Mouse (Mus musculus): ENCODE results near the gene Atf6b. TPM values are rescaled to one million over a fixed set of nuclear protein-coding genes. Genes with fewer than 3 reads are reported as not detected.
A peak's percentile ranks its signal among the peaks of the same experiment; 100 is the strongest.

The Atf6b gene
- total RNA-seq (2012; rRNA removed) = 55.7 and 86.7 TPM in 2 replicates

GRCm38 (mm10) chr17:34646906-34647787 is at the start of gene Atf6b:
Gene Atf6b (plus strand): TSS chr17:34647146.
- Histone ChIP-seq H3K4me1 (ENCODE audit: control insufficient read depth in 2 of 2, insufficient read depth in 2 of 2, low read length in 2 of 2, poor library complexity in 1 of 2) (peaks cover 0 to 11% of the 10 kb centered on the region in 2 experiments; a peak in 2 of 4 replicates), H3K9ac (ENCODE audit: insufficient read depth, low read depth, low read length, poor library complexity, severe bottlenecking) (peak within 1 kb of the TSS; percentile 92), H3K27ac (ENCODE audit: insufficient read depth, low read depth, low read length, poor library complexity, severe bottlenecking) (peak within 1 kb of the TSS; percentile 49; the same call in 1 of the 2 replicates), H3K36me3 (ENCODE audit: control insufficient read depth, insufficient read depth, low read length, poor library complexity, severe bottlenecking) (peaks cover 28% of the 10 kb centered on the region), H3K4me3 (ENCODE audit: insufficient read depth in 1 of 2, low read depth in 1 of 2, low read length in 2 of 2, poor library complexity in 1 of 2, severe bottlenecking in 1 of 2) (peak within 1 kb of the TSS; percentile 95), H3K9me3 (ENCODE audit: control insufficient read depth, insufficient read depth, low read depth, low read length) (no peaks in the 10 kb centered on the region)
- TF ChIP-seq MAFK (IDR thresholded peaks at IDR 0.05; ENCODE audit: insufficient read depth, low read depth, low read length) = peak; percentile 30; the same call in 1 of the 2 replicates
- TF ChIP-seq HCFC1 (IDR thresholded peaks at IDR 0.05; ENCODE audit: borderline replicate concordance, insufficient read depth, low read length) = peak; percentile 94
- TF ChIP-seq ZNF384 (IDR thresholded peaks at IDR 0.05; ENCODE audit: low read depth, low read length) = no peak
- TF ChIP-seq CHD2 (IDR thresholded peaks at IDR 0.05; ENCODE audit: low read depth, low read length) = peak; percentile 76
- DNase-seq (ENCODE audit: low read depth, low spot score) = peak; percentile 91
- in situ Hi-C loops (cut with MboI; ENCODE audit: low sequenced_read_pairs in 2 of 2, unreplicated experiment in 2 of 2) = no loop called here

GRCm38 (mm10) chr17:34597566-34598095 is 49.3 kb upstream of the Atf6b start, which contains the start of gene Ager:
Gene Ager (plus strand): TSS chr17:34597862.
- H3K9ac ChIP-seq (ENCODE audit: insufficient read depth, low read depth, low read length, poor library complexity, severe bottlenecking) = no peak within 1 kb of the TSS

GRCm38 (mm10) chr17:34599891-34600290 is 47.1 kb upstream of the Atf6b start:
- Histone ChIP-seq H3K36me3 (ENCODE audit: control insufficient read depth, insufficient read depth, low read length, poor library complexity, severe bottlenecking) (peaks cover 19% of the 10 kb centered on the region), H3K9me3 (ENCODE audit: control insufficient read depth, insufficient read depth, low read depth, low read length) (no peaks in the 10 kb centered on the region), H3K27ac (ENCODE audit: insufficient read depth, low read depth, low read length, poor library complexity, severe bottlenecking) (no peak overlapping the region), H3K4me3 (ENCODE audit: insufficient read depth in 1 of 2, low read depth in 1 of 2, low read length in 2 of 2, poor library complexity in 1 of 2, severe bottlenecking in 1 of 2) (no peak overlapping the region), H3K4me1 (ENCODE audit: control insufficient read depth in 2 of 2, insufficient read depth in 2 of 2, low read length in 2 of 2, poor library complexity in 1 of 2) (peaks cover 0 to 12% of the 10 kb centered on the region in 2 experiments; a peak in 2 of 4 replicates), H3K9ac (ENCODE audit: insufficient read depth, low read depth, low read length, poor library complexity, severe bottlenecking) (no peak overlapping the region)
- DNase-seq (ENCODE audit: low read depth, low spot score) = no peak
- TF ChIP-seq ZC3H11A (IDR thresholded peaks at IDR 0.05; ENCODE audit: borderline replicate concordance, low read depth, low read length) = no peak
- no peak for TF ChIP-seq MAFK (IDR thresholded peaks at IDR 0.05; ENCODE audit: insufficient read depth, low read depth, low read length)
- no peak for TF ChIP-seq HCFC1 (IDR thresholded peaks at IDR 0.05; ENCODE audit: borderline replicate concordance, insufficient read depth, low read length)
- TF ChIP-seq CHD2 (IDR thresholded peaks at IDR 0.05; ENCODE audit: low read depth, low read length) = no peak
- no peak for TF ChIP-seq ZNF384 (IDR thresholded peaks at IDR 0.05; ENCODE audit: low read depth, low read length)
- in situ Hi-C loops (cut with MboI; ENCODE audit: low sequenced_read_pairs in 2 of 2, unreplicated experiment in 2 of 2) = no loop called here

More at GRCm38 (mm10) chr17:34597566-34598095, 49.3 kb upstream of the Atf6b start, which contains the start of gene Ager:
- no peak within 1 kb of the TSS for H3K4me3 ChIP-seq (ENCODE audit: insufficient read depth in 1 of 2, low read depth in 1 of 2, low read length in 2 of 2, poor library complexity in 1 of 2, severe bottlenecking in 1 of 2)
- H3K4me1 ChIP-seq (ENCODE audit: control insufficient read depth in 2 of 2, insufficient read depth in 2 of 2, low read length in 2 of 2, poor library complexity in 1 of 2) = peaks cover 5 to 23% of the 10 kb centered on the region in 2 experiments
- in situ Hi-C loops (cut with MboI; ENCODE audit: low sequenced_read_pairs in 2 of 2, unreplicated experiment in 2 of 2) = no loop called here
- no peak for DNase-seq (ENCODE audit: low read depth, low spot score)
- TF ChIP-seq HCFC1 (IDR thresholded peaks at IDR 0.05; ENCODE audit: borderline replicate concordance, insufficient read depth, low read length) = no peak
- TF ChIP-seq CHD2 (IDR thresholded peaks at IDR 0.05; ENCODE audit: low read depth, low read length) = no peak
- TF ChIP-seq MAFK (IDR thresholded peaks at IDR 0.05; ENCODE audit: insufficient read depth, low read depth, low read length) = no peak
- TF ChIP-seq ZC3H11A (IDR thresholded peaks at IDR 0.05; ENCODE audit: borderline replicate concordance, low read depth, low read length) = no peak
- no peak for TF ChIP-seq ZNF384 (IDR thresholded peaks at IDR 0.05; ENCODE audit: low read depth, low read length)
- H3K27ac ChIP-seq (ENCODE audit: insufficient read depth, low read depth, low read length, poor library complexity, severe bottlenecking) = no peak within 1 kb of the TSS
- no peaks in the 10 kb centered on the region for H3K9me3 ChIP-seq (ENCODE audit: control insufficient read depth, insufficient read depth, low read depth, low read length)
- H3K36me3 ChIP-seq (ENCODE audit: control insufficient read depth, insufficient read depth, low read length, poor library complexity, severe bottlenecking) = peaks cover 28% of the 10 kb centered on the region

GRCm38 (mm10) chr17:34601796-34602195 is 45.1 kb upstream of the Atf6b start:
- DNase-seq (ENCODE audit: low read depth, low spot score) = no peak
- H3K4me3 ChIP-seq (ENCODE audit: insufficient read depth in 1 of 2, low read depth in 1 of 2, low read length in 2 of 2, poor library complexity in 1 of 2, severe bottlenecking in 1 of 2) = no peak overlapping the region
- no peak overlapping the region for H3K9ac ChIP-seq (ENCODE audit: insufficient read depth, low read depth, low read length, poor library complexity, severe bottlenecking)
- no peak overlapping the region for H3K27ac ChIP-seq (ENCODE audit: insufficient read depth, low read depth, low read length, poor library complexity, severe bottlenecking)
- in situ Hi-C loops (cut with MboI; ENCODE audit: low sequenced_read_pairs in 2 of 2, unreplicated experiment in 2 of 2) = no loop called here
- H3K36me3 ChIP-seq (ENCODE audit: control insufficient read depth, insufficient read depth, low read length, poor library complexity, severe bottlenecking) = peaks cover 9% of the 10 kb centered on the region
- H3K4me1 ChIP-seq (ENCODE audit: control insufficient read depth in 2 of 2, insufficient read depth in 2 of 2, low read length in 2 of 2, poor library complexity in 1 of 2) = peaks cover 0 to 13% of the 10 kb centered on the region in 2 experiments; a peak in 1 of 4 replicates
- no peaks in the 10 kb centered on the region for H3K9me3 ChIP-seq (ENCODE audit: control insufficient read depth, insufficient read depth, low read depth, low read length)
- TF ChIP-seq CHD2 (IDR thresholded peaks at IDR 0.05; ENCODE audit: low read depth, low read length) = no peak
- TF ChIP-seq MAFK (IDR thresholded peaks at IDR 0.05; ENCODE audit: insufficient read depth, low read depth, low read length) = no peak
- TF ChIP-seq HCFC1 (IDR thresholded peaks at IDR 0.05; ENCODE audit: borderline replicate concordance, insufficient read depth, low read length) = no peak

Measured in ES-E14 (cell line).